Mouse (Mus musculus) telencephalon, adult 2 months (tissue): ENCODE measurements around the gene Col18a1.

Source experiments
- DNase-seq: peaks from one replicate; pipeline ENCODE4 v3.0.0-alpha.2; 2011; ENCODE audit warnings: low read depth, low spot score

Col18a1 gene

DNA sequence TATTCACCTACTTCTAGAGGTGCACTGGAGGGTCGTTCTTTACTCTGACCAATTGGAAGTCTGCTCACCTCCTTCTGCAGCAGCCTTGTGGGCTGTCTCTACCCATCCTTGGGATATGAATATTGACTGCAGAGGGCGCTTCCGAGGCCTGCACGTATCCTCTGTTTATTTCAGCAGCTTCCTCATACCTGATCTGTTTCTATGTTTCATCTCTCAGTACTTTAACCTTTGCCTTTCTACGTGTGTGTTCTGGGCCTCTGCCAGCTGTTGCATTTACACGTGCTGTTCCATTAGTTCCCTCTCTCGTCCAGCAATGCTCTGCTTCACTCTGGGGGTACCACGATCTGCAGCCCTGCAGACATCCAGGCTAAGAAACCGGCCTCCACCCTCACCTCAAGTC is 148.7 kb downstream of the Col18a1 start:
- DNase-seq = no peak

DNA sequence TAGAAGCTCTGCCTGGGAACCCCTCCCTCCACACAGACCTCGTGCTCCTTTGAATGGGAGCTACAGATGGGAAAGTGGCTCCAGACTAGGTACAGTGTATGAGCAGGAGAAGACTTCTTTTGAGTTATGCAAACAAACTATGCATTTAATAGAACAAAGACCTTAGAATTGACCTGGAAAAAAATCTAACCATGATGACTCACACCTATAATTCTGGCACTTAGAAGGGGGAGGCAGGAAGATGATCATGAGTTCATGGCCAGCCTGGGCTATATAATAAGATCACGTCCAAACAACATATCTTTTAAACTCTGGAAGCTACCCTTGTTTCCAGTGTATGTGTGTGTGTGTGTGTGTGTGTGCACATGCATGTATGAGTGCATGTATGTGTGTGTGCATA is 149.3 kb downstream of the Col18a1 start:
- no peak for DNase-seq

DNA sequence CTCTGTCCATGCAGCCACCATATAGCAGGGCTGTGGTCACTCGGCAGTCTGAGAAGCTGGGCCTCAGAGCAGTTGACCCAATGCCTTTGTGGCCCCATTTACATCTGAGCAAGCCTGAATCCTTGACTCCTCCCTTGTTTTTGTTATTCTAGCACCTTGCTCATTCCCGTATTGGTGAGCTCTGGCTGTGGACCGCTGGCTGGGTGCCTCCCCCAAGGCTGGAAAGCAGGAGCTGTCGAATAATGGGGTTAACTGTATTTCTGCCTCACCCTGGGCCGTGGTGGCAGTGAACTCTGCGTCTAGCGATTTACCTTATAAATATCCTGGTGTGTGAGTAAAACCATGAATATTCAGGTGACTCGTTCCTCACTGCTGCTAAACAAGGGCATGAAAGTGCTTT is 149.8 kb downstream of the Col18a1 start:
- DNase-seq = no peak

DNA sequence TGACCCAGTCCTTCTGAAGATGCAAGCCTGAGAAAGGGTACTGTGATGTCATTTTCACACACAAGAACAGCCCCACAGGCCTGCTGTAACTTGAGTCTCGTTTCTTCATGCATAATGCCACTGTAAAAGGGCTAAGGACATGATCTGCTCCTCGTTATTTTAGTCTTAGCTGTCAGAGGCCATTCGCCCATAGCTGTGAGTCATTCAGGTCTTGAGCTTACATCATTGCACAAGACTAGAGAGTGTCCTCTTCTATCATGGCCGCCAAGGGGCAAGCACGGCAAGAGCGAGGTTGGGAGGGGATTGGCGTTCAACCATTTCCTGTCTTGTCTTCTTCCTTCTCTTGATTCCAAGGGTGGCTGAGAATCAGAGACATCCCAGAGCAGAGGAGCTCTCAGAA is 150.3 kb downstream of the Col18a1 start:
- no peak for DNase-seq

DNA sequence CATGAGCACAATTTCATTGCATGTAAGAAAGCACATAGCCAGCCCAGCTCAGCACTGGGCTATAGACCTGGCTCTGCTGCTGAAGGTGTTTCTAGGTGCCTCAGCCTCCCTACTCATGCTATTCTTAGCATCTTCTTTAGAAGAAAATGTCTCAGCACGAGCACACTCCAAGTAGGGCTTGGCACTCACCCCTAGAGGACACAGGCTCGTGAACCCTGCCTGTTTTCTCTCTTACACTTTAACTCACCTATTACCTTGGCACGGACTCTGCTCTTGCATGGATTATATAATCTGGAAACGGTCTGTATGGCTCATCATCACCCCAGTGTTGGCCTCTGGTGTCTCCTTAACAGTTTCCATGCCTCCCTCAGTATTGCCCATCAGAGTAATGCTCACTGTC is 154.7 kb downstream of the Col18a1 start:
- DNase-seq = no peak

DNA sequence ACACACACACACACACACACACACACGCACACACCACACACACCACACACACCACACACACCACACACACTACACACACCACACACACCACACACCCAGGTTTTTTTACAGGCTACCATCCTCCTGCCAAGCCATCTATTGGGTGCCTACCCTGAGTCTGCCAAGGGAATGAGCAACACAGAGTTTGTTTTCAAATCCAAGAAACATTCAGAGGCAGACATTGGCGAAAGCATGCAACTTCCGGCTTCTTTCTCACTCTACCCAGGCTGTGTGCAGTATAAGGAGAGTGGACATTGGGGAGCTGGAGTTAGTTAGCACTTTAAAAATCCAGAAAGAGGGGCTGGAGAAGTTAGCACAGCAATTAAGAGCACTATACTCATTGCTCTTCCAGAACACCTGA is 157.7 kb downstream of the Col18a1 start:
- no peak for DNase-seq

DNA sequence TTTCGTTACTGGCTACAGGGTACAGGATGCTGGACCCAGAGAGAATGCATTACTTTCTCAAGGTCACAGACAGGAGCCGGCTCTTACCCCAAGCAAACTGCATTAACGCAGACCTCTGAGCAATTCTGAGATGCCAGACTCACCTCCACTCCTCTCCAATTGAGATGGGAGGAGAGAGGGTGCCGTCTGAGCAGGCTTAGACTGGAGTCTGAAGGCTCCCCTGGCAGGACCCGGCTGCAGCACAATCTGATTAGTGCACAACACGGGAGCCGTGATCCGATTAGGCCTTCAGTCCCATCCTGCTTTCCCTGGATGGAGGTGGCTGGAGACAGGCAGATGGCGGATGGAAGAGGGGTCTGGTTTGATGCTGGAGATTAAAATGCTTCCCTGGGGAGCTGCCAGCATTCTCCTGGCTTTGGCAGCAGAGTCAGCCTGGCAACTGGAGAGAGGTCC is 158.2 kb downstream of the Col18a1 start:
- no peak for DNase-seq

DNA sequence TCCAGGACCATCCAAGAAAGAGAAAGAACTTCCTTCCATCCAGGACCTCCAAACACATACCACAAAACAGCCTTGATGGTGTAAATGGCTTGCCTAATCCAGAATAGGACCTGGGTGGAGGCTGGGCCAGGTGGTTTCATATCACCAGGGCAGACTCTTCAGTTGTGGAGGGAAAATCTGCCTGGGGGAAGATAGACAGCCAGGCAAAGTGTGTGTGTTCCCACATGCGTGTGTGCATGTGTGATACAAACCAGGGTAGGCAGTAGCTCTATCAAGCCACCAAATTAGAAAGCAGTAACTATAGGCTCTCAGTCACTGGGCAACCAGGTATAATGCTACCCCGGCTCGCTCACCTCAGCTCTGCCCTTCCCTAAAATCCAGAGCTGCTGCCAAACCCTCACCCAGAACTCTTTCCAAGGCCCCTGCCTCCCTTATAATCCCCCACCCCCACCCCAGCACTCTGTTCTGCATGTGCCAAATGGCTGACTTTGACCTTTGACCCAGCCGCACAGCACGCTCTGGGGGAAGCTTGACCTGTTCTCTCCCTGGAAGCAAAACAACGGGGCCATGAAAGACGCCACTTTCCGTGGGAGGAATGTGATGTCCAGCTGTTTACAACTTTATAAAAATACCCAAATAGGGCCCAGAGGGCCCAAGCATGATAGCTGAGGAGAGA is 158.8 kb downstream of the Col18a1 start:
- no peak for DNase-seq

DNA sequence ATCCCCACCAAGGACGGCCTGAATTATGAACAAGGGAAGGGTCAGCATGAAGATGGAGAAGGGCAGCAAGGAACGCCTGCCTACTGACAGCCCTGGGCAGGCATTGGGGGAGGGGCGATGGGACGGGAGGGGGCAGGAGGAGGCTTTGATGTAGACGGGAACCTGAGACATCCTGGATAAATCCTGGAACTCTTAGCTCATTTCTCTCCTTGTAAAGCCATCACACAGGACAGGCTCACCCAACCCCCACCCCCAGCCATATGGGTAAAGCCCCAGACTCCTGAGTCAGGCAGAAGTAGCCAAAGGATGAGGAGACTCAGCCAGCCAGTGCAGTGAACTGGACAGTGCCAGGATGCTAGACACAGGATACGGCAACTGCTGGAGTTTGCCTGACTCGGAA is 161.4 kb downstream of the Col18a1 start:
- no peak for DNase-seq
